Mouse (Mus musculus) liver, adult 2 months (tissue): ENCODE data around the gene Umad1. TPM values are rescaled to one million over a fixed set of nuclear protein-coding genes. Genes with fewer than 3 reads are reported as not detected.

Source experiments
- DNase-seq: peaks from one replicate; pipeline ENCODE4 v3.0.0-alpha.2; 2011; ENCODE audit warnings: low read depth, low spot score; ENCODE audit errors: extremely low read depth
- H3K27ac ChIP-seq: fragments of 200-500 bp; replicated peaks from 2 replicates; pipeline ENCODE4 v1.5.1; 2012; ENCODE audit warnings: low read depth, mild to moderate bottlenecking, control low read depth, inconsistent platforms, low read length; ENCODE audit not compliant: insufficient read depth
- H3K27me3 ChIP-seq: fragments of 200-500 bp; 2 replicates; pipeline ENCODE4 v1.6.1; 2012; ENCODE audit warnings: mild to moderate bottlenecking, moderate library complexity, low read length, inconsistent platforms; ENCODE audit not compliant: control insufficient read depth, insufficient read depth
- H3K36me3 ChIP-seq: fragments of 200-500 bp; 2 replicates; pipeline ENCODE4 v1.6.1; 2012; ENCODE audit warnings: low read length, inconsistent platforms; ENCODE audit not compliant: control insufficient read depth, insufficient read depth
- H3K4me1 ChIP-seq: fragments of 200-500 bp; 2 replicates; pipeline ENCODE4 v1.6.1; 2011; ENCODE audit warnings: low read length; ENCODE audit not compliant: control insufficient read depth, insufficient read depth
- H3K4me3 ChIP-seq: fragments of 200-500 bp; 2 replicates; pipeline ENCODE4 v1.5.1; 2011; ENCODE audit warnings: low read depth, mild to moderate bottlenecking, control low read depth, low read length, moderate library complexity; ENCODE audit not compliant: insufficient read depth
- H3K79me2 ChIP-seq: fragments of 200-500 bp; 2 replicates; pipeline ENCODE4 v1.6.1; 2012; ENCODE audit warnings: inconsistent platforms, mild to moderate bottlenecking, low read length, moderate library complexity; ENCODE audit not compliant: control insufficient read depth, insufficient read depth
- H3K9ac ChIP-seq: fragments of 200-500 bp; 2 replicates; pipeline ENCODE4 v1.6.1; 2012; ENCODE audit warnings: low read depth, mild to moderate bottlenecking, control low read depth, inconsistent platforms, low read length
- CTCF ChIP-seq: fragments of 200-500 bp; IDR thresholded peaks from 2 replicates; pipeline ENCODE4 v1.5.1; 2011; ENCODE audit warnings: low read depth, low read length, control low read depth
- POLR2A ChIP-seq: fragments of 200-500 bp; IDR thresholded peaks from 2 replicates; pipeline ENCODE4 v1.6.1; 2011; ENCODE audit warnings: low read length, control low read depth; ENCODE audit not compliant: insufficient read depth; ENCODE audit errors: extremely low read depth
- WGBS: fragments of 180-500 bp; shearing (Covaris S2); methylation state at CpG from one replicate; pipeline ENCODE4 v1.1.7; 2018; 5-methylcytosine and 5-hydroxymethylcytosine counted together
- polyA plus RNA-seq: library from polyadenylated mRNA; depleted of rRNA; stranded (reverse); fragments of >200 nt; gene quantifications from 2 replicates; pipeline ENCODE4 v1.2.3, GENCODE M21; 2012
- total RNA-seq: library from RNA; depleted of rRNA; stranded (reverse); fragments of >200 nt; gene quantifications from 2 replicates; pipeline ENCODE4 v1.2.3, GENCODE M21; 2014

Gene Umad1
- total and polyA plus RNA-seq, 2 experiments: 15.0 to 17.0 TPM

DNA sequence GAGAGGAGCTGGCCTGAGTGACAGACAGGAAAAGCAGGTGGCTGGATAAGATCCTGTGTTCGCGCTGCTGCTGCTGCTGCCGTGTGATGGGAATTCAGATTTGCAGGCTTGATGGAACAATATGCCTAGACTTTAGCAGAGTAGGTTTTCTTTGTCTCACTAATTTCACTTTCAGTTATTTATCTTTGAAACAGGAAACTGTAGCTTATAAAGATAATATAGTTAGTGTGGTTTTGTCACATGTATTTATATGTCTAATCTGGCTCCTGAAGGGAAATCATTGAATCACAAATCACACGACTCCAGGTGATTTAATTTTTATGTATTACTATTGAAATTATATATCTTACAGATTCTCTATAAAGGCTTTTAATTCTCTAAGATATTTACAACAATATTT, 24.2 kb downstream of the Umad1 start:
- H3K27ac ChIP-seq: no peak overlapping the region
- 85% methylated on average over 4 of the region's 4 CpGs for WGBS

DNA sequence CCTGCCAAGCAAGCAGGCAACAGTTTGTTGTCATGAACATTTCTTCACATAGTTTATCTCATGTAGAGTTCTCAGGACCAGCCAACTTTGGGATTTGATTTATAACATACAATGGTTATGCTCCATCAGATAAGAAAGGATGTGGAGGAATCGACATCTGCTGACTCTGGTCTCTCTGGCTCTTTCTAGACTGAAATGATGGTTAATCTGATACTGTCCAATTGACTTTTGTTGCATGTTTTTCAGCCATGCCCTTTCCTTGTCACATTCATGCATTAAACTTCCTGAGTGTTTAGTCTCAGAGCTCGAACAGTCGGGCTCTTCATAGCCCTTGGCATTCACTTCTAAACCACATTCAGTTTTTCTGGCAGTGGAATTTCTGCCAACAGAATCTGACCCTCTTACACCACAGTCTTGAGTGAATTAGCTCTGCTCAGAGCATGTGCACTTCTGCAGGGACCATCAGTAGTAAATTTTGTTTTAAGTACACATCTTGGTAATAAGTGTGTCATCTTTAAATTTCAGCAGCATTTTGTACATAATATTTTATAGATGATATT, 26.4 kb downstream of the Umad1 start:
- Histone ChIP-seq H3K27me3 (no peaks in the 10 kb centered on the region), H3K36me3 (no peaks in the 10 kb centered on the region), H3K4me3 (no peak overlapping the region), H3K9ac (no peak overlapping the region), H3K4me1 (no peaks in the 10 kb centered on the region; the same call in 1 of the 2 replicates), H3K79me2 (no peaks in the 10 kb centered on the region), H3K27ac (no peak overlapping the region)
- TF ChIP-seq CTCF (no peak), POLR2A (no peak)
- 79% methylated on average over 3 of the region's 3 CpGs for WGBS
- no peak for DNase-seq

More for the DNA sequence above, 24.2 kb downstream of the Umad1 start:
- DNase-seq: no peak
- Histone ChIP-seq H3K4me3 (no peak overlapping the region), H3K4me1 (no peaks in the 10 kb centered on the region; the same call in 1 of the 2 replicates), H3K79me2 (no peaks in the 10 kb centered on the region), H3K27me3 (no peaks in the 10 kb centered on the region), H3K36me3 (no peaks in the 10 kb centered on the region), H3K9ac (no peak overlapping the region)
- TF ChIP-seq CTCF (no peak), POLR2A (no peak)

DNA sequence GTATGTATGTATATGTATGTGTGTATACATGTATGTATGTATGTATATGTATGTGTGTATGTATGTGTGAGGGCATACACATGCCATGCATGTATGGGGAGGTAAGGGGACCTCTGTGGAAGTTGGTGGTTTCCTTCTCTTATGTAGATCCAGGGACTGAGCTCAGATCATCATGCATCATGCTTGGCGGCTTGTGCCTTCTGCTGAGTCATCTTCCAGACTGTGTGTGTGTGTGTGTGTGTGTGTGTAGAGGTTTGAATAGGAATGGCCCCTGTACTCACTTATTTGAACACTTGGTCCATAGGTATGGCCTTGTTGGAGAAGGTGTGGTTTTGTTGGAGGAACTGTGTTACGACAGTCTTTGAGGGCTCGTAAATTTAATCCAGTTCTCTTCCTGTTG, 27.1 kb downstream of the Umad1 start:
- no peak overlapping the region for H3K9ac ChIP-seq
- TF ChIP-seq POLR2A: no peak
- TF ChIP-seq CTCF: no peak
- WGBS: 98% methylated on average over 3 of the region's 3 CpGs

DNA sequence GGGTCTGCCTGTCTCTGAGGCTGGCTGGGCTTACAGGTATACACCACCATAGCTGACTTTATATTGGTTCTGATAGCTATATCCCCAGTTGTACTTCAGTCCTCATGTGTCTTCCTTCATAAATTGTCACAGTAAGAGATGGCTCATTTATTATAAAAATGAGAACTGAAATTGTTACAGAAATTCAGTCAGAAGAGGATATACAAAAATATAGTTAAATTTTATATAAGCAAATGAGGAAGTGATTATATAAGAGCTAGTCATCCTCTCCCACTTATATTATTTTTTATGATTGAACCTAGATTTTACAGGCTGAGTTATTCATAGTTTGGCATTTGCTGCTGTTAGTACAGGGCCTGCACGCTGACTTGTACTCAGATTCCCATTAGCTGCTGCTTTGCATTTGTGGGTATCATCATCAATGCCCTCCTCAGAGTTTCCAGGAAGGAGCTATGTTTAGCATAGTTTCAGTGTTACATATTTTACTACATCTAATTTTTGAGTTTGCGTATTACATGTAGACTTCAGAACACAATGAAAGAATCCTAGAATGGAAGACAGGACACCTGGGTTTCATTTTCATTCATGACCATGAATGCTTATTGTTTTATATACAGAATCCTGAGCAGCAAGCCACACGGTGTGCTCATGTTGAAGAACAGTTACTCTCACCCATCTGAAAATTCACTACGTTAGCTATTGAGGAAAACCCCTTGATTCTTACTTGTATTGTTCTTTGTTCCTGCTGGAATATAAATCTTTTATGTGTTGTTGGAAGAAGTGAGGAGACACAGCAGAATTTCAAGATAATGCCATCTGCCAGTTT, 29.9 kb downstream of the Umad1 start:
- Histone ChIP-seq H3K27ac (no peak overlapping the region), H3K4me3 (no peak overlapping the region), H3K36me3 (no peaks in the 10 kb centered on the region; the same call in 1 of the 2 replicates), H3K9ac (no peak overlapping the region), H3K79me2 (no peaks in the 10 kb centered on the region), H3K27me3 (no peaks in the 10 kb centered on the region), H3K4me1 (no peaks in the 10 kb centered on the region; the same call in 1 of the 2 replicates)
- no peak for DNase-seq
- WGBS: 91% methylated on average over 4 of the region's 4 CpGs
- TF ChIP-seq CTCF (no peak), POLR2A (no peak)

More for the DNA sequence above, 27.1 kb downstream of the Umad1 start:
- DNase-seq: no peak
- Histone ChIP-seq H3K4me3 (no peak overlapping the region), H3K36me3 (no peaks in the 10 kb centered on the region), H3K27ac (no peak overlapping the region), H3K4me1 (no peaks in the 10 kb centered on the region; the same call in 1 of the 2 replicates), H3K79me2 (no peaks in the 10 kb centered on the region), H3K27me3 (no peaks in the 10 kb centered on the region)

DNA sequence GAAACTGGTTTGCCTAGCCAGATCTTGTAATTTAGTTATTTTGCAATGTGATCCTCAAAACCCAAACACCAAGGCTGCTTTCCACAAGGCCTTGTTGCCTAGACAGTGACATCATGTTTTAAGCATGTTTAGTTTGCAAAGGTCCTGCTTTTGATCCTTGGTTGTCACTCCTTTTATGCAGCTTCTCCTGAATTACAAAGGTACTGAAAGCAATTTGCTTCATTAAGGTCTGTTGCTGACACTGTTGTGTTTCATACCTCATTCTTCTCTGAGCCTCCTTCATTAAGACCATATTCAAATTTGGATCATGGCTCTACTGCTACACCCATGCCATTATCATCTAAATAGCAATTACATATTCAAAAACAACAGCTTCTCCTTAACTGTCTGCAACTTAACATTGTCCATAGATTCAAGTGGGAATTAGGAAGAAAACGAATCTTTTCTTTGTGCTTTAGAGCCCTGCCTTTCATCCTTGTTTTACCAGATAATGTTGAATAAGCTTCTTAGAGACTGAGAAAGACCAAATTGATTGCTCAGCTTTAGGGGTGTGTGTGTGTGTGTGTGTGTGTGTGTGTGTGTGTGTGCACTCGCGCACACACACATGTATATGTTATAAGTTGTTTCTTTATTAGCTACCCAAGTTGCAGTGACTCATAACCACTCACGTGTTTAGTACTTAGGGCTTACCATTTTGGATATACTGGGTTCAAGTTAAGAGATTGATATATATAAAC, 35.1 kb downstream of the Umad1 start:
- WGBS: 92% methylated on average over 4 of the region's 4 CpGs
- TF ChIP-seq CTCF: no peak
- no peak for TF ChIP-seq POLR2A
- no peak for DNase-seq

More for the DNA sequence above, 35.1 kb downstream of the Umad1 start:
- Histone ChIP-seq H3K79me2 (no peaks in the 10 kb centered on the region), H3K27ac (no peak overlapping the region), H3K4me1 (no peaks in the 10 kb centered on the region), H3K36me3 (no peaks in the 10 kb centered on the region; the same call in 1 of the 2 replicates), H3K9ac (no peak overlapping the region), H3K4me3 (no peak overlapping the region), H3K27me3 (no peaks in the 10 kb centered on the region)
